Mouse (Mus musculus): ENCODE measurements around the gene Sec24d.

The Sec24d gene

DNA sequence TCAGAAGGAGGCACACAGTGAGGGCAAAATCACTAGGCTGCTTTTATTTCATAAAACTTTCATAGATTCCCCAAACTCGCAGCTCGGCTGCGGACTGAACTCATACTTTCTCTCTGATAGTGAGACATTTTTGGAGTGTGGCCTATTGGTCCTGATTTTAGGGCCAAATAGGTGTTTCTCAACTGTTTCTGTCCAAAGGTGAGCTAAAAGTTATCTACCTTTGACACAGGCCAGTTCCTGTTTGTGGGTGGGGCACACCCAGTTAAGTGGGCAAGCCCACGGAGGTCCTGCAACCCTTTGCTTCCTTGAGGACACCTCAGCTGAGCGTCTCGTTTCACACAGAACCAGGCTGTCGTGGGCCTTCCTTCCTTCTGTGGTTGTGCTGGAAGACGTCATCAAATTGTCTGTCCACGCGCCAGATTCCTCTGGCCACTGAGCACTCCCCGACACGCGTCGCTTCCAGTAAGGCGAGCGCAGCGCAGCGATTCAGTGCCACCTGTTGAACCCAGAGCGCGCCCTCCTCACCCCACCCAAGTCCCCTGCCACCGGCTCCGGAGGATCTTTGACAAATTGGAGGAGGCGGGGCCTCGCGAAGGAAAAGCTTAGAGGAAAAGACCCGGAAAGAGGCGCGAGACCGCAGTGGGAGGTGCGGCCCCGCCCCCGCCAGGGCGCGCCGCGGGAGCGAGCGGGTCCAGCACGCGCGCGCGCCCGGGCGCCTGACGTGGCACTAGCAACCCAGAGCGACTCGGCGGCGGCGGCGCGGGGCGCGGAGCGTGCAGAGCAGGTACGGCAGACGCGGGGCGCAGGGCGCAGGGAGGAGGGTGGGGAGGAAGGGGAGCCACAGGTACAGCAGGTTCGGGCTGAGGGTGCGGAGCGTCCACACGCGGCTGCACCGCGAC is at the start of gene Sec24d:
TSS of gene Sec24d (plus strand) at position 703 of the 899 bp plus-strand sequence.
- peak; percentile 72 for DNase-seq (ENCODE audit: low spot score)

DNA sequence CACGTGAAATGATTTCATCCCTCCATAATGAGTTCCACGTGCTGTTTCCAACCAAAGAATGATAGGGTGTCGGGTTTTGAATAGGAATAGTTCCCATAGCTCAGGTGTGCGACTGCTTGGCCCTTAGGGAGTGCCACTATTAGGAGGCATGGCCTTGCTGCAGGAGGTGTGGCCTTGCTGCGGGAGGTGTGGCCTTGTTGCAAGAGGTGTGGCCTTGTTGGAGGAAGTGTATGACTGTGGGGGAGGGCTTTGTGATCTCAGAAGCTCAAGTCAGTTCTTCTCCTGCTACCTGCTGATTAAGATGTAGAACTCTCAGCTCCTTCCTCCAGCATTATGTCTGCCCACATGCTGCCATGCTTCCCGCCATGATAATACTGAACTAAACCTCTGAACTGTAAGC is 48.6 kb upstream of the Sec24d start:
- no peak for DNase-seq (ENCODE audit: low spot score)

DNA sequence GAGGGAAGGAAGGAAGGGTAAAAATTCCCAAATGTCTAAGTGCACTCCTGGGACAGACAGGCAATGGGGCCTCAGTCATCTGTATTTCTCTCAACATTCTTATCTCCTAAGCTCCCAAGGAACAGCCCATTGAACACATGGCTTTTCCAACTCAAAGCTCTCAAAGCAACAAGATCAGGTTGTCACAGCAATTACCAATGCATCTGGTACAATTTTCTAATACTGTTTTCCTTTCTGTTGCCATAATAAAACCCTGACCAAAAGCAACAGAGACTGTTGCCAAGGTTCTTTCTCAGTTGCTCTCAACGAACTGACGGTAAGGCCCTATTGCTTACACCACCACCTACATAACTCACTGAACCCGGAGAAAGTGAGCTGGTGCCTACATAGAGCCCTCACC is 40.0 kb upstream of the Sec24d start:
- no peak for DNase-seq (ENCODE audit: low spot score)

DNA sequence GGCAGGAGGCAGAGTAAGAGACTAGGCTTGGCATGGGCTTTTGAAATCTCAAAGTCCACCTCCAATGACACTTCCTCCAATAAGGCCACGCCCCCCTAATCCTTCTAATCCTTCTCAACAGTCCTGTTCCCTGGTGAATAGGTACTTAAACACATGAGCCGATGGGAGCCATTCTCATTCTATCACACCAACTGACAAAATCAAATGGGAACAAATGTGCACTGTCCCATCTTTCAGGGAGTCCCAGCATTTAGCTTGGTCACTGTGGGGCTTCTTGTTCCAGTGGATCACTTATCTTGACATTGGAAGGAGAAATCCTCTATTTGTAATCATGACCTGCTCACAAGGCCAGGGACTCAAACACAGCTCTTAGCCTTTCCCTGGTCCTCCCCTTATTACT is 35.6 kb upstream of the Sec24d start:
- DNase-seq (ENCODE audit: low spot score): no peak

DNA sequence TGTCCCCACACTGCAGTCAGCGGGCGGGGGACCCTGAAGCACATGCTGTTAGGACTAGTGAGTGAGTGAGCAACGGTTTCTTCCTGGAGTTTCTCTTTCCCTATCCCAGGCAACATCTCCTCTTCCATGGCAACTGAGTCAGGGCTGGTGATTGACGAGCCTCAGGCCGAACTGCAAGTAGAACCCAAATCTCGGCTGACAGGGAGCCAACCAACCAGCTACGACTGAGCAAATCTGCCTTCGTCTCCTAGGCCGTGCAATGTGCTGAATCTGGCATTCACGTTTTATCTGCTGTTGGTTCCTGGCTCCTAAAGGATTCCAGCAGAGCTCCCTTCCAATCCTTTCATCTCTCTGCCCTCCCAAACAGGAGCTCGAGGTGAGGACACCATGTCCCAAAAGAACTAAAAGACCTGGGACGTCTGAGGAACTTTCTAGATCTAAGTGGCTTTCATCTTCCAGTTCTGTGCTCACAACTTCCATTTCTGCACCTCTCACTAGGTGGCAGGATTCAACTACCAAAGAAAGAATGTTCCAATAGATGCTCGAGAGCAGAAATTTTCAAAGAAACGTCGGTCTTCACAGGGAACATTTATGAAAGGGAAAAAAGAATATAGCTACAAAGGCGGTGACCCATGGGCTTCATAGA is 32.9 kb upstream of the Sec24d start:
- no peak for DNase-seq (ENCODE audit: low spot score)

DNA sequence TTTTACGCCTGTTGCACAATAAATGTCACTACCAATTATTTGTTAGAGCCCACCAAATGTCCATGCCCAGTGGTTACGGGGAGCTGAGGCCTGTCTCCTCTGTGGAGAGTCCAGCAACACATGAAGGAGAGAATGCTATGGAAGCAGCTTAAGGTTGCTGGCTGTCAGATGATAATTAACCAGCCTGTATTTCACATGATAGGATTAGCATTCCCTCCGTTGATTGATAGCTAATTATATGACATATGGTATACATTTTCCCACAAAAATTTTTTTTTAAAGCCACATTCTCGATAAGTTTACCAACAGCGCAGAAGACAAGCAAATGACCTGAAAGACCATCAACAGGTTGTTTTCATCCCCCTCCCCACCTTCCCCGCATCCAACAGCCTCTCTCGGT is 31.8 kb upstream of the Sec24d start:
- no peak for DNase-seq (ENCODE audit: low spot score)

DNA sequence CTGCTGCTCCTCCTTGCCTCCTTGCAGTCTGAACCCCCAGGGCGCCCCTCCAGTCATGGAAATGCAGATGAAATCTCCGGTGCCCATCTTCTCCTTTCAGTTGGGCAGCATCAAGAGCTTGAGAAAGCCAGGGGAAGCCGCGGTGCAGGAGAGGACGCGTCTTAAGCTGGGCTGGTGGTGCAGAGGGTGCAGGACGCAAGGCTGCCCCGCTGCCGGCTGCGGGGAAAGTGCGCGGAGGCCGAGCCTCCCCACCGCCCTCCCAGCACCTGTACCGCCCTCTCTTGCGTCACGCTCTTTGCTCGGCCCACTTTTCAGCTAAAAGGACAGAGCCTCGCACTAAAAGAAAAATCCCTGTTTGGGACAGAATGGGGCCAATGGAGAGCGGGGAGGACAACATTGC is 31.3 kb upstream of the Sec24d start, which contains the start of gene Synpo2:
TSS of gene Synpo2 (minus strand) at position 229 of the 400 bp plus-strand sequence.
- peak; percentile 56 for DNase-seq (ENCODE audit: low spot score)

DNA sequence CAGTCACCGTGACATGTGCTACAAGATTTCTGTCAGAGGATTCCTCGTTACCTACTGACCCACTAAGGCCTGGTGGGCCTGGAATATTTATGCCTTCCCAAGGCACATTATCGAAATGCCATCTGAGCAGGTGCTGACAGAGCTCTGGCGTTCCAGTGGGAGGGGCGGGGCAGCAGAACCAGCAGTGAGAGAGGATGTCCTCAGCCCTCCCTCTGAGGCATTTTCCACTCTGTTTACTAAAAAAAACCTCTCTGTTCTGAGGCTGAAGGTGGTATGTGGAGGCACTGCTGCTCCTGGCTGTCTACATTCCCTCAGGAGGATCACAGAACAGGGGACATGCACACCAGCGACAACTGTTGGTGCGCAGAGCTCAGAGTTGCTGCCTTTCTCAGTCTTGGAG is 30.2 kb upstream of the Sec24d start:
- no peak for DNase-seq (ENCODE audit: low spot score)

DNA sequence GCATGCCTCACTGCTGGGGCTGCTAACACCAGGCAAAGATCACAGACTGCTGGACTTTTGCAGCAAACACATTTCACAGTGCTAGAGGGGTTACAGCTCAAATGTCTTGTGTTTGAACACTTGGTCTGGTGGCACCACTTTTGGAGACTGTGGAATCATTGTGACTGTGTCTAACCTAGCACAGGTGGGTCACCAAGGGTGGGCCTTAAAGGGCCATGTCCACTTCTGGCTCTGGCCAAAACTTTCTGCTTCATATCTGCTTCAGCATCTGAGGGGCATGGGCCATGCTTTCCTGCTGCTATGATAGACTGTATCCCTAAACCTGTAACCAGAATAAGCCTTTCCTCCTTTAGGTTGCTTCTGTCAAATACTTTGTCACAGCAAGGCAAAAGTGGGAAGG is 29.8 kb upstream of the Sec24d start:
- DNase-seq (ENCODE audit: low spot score): no peak

DNA sequence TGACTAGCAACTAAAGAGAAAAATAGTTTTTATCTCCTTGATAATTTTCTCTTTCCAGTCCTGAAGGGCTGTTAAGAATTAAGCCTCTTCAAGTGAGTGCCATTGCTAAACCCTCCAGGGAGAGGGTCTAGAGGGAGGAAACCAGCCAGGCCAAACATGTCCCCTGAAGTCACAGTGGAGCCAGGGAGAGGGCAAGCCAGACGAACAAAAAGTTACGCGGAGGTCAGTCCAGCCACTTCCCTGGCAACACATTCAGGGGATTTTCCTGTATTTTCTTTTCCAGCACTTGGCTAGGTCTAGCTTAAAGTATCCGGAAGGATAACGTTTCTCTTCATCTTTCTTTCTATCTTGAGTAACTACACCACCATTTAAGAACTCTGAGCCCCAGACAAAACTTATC is 22.9 kb upstream of the Sec24d start:
- DNase-seq (ENCODE audit: low spot score): no peak

DNA sequence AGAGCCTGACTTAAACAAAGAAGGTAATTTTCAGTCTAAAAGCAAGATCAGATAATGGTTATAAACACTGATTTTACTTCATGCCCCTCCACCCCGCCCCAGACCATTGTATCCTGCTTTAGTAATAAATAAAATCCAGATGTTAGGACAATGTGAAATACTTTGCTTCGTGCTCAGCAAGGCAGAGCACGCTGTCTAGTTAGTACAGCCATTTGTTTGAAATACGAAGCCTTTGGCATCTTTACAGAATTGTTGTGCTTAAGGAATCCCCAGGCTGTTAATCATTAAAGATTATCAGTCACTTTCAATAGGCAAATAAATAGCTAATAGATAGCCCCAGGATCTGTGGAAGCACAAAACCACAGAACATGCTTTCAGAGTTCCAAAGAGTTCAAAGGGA is 21.6 kb upstream of the Sec24d start:
- no peak for DNase-seq (ENCODE audit: low spot score)

DNA sequence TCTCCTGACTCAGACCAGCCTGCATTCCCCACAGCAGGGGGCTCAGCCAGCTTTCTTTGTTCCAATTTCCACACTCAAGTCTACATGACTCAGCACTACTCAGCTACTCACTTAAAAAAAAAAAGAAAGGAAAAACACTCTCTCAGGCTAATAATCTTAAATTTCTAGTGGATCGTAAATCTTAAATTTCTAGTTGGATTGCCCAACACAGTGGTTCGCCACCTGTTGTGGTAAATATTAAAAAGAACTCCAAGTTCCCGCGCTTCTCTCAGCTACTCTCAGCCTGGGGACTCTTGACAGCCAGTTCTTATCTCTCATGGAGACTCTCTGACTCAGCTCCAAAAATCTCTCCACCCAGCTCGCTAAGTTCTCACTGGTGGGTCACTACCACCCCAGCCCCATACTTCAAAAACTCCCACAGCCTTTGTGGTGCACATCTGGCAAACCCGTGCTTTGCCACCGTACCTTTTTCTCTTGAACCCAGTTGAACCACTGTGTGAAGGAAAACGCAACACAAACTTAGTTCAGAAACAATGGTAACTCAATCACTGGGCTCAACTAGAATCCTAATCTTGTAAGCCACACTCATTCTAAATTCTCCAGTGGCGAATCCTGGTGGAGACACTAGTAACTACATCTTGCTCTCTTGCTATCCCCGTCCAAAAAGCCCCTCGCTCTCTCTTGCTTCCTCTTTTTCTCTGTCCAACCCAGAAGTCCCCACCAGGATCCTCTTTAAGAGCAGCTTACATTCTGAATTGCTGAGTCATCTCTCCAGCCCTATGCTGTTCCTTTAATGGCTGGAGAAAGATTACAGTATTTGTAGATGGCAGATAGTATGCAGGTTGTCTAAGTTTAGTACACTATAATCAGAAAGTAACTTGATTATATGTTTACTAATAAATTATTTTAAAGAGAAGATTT is 10.8 kb upstream of the Sec24d start:
- no peak for DNase-seq (ENCODE audit: low spot score)

DNA sequence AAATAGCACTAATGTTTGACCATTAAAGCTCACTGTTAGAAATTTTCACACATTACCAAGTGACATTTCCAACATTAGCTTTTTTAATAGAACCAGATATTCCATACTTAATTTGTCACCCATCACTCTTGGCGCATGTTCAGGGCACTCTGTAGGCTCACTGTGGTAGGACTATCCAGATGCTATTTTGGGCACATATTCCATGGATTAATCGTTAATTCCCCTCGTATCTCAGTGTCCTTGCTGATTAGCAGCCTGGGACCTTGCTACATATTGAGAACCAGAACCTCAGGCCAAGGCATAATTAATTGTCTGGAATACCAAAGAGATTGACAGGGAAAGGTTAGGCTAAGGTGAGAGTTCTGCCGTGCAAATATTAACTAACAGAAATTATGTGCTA is 8.5 kb upstream of the Sec24d start:
- DNase-seq (ENCODE audit: low spot score): no peak

DNA sequence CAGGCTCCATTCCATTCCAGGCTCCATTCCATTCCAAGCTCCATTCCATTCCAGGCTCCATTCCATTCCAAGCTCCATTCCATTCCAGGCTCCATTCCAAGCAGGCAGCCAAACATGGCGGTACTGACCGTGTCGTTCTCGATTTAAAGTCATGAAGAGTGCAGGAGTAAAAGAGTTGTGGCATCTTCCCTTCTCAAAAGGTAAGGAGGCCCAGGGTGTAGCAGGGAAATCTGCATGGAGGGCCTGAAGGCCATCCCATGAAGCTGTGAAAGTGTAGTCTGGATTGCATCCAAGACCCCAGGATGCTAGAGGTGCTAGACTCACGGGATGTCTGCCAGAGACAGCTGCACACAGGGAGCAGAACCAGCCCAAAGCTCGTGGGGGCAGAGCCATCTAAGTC is 2.5 kb upstream of the Sec24d start:
- no peak for DNase-seq (ENCODE audit: low spot score)

DNA sequence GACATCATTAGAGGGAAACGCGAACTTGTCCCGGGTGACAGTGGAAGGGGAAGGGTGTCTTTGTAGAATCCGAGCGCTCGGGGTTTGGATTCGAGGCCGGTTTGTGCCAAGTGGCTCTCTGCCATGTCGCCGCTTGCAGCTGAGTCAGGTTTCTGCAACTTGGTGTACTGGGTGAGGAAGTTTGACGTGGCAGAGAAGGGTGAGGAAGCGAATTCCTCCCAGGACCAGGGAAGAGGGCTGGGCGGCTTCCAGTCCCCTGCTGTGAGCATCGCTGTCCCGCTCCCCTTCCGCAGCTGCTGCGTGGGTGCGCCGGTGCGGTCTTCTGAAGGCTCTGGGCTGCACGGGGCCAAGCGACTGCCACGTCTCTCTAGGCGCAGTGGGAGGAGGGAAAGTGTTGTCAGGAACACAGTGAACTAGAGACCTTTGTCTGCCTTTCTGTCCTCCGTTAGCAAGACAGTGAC is 516 bp downstream of the Sec24d start:
- peak; percentile 30 for DNase-seq (ENCODE audit: low spot score)

DNA sequence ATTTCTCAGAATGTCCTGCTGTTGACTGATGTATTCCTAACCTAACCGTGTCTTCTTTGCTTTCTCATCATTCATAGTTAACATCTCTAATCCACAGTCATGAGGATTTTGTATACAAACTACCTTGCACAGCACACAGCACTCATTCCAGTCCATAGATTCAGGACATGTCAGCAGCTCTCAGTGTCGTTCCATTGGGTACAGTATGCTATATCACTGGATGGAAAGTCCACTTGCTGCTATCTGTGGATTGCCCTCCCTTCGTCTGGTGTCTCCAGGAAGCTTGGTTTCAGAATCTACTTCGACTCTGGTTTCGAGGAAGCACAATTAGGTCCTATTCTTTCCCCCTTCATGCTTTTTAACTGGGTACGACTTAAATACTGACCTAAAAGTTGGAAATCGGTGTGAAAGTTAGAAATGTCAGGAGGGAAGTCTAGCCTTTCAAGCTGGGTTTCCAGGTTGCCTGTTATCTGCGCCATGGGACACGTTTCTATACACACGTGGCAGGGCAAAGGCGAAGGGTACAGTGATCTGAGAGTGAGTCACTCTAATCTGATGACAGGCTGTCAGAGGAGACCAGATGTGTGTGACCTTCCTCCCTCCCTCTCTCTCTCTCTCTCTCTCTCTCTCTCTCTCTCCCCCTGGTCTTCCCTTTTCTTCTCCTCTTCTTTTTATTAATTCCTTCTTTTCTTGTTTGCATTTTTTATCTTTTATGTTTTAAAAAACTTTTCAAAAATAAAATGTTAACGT is 15.8 kb downstream of the Sec24d start:
- no peak for DNase-seq (ENCODE audit: low spot score)

DNA sequence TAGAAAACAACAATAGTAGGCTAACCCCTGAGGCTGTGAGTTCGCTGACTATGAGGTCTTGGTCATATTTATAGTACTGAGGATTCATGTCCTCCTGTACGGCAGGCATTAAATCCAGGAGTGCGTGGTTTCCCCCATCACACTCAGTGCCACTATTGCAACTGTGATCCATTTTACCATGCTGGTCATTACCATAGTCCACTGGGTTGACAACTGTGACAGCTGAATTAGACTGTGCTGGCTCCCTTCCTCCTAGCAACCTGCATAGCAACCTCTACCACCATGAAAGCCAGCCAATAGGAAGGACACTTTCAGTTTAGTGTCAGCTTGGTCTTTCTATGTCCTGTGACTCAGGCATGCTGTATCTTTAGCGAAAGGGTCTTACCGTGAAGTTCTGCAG is 17.0 kb downstream of the Sec24d start:
- no peak for DNase-seq (ENCODE audit: low spot score)

DNA sequence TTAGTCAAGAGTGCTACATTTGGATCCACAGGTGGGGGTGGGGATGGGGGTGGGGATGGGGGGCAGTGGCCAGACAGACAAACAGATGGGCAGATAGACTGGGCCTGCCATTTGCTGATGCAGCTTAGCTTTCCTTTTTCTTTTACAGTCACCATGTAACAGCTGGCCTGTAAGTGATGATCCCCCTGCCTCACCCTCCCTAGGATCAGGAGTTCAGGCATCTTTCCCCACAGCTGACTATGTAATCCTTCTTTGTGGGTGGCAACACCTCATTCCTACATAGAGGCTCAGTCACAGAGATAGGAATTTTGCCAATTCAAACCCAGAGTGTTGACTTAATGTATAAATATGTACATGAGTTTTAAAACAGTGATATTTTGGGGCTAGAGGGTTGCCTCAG is 18.4 kb downstream of the Sec24d start:
- DNase-seq (ENCODE audit: low spot score): no peak

DNA sequence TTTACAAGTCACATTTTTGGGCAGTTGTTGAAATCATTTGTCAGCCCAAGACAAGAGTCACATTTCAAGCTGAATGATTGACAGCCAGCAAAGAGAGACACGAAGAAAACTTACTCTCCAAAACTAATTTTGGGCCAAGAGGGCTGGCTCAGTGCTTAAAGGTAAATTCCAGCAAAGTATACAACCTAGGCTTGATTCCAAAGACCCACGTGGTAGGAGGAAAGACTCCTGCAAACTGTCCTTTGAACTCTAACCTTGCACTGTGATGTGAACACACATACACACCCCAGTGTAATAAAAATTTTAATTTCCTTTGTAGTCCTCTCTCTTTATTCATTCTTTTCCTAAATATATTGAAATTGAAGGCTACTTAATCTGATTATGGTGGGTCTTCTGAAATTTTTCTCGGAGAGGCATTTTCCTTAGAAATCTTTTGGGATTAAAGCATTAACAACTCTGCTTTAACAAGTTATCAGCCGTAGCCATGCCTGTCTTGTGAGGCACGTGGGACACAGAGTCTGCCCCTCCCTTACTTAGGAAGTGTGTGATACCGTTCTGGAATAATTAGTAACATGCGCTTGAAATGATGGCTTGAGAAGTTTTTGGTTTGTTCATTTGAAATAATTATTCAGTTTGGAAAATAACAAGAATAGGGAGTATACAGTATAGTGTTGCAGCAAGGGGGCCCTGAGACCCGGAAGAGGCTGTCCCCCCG is 21.8 kb downstream of the Sec24d start:
- DNase-seq (ENCODE audit: low spot score): no peak

DNA sequence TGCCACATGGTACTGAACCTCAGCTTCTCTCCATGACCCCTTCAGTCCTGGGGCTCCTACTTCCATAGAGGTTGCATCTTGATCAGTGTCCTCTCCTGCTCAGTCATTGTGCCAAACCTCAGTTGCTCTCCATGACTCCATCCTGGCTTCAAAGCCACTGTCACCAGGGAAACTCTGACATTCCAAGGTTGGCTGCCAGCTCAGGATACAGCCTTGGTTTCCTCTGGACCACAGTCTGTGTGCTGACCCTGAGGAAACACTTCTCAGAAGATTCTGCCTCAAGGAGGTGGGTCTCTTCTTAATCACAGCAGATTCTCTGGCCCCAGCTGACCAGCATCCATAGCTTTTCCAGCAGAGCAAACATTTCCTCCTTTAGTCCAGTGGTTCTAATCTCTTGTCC is 24.4 kb downstream of the Sec24d start:
- DNase-seq (ENCODE audit: low spot score): no peak

DNA sequence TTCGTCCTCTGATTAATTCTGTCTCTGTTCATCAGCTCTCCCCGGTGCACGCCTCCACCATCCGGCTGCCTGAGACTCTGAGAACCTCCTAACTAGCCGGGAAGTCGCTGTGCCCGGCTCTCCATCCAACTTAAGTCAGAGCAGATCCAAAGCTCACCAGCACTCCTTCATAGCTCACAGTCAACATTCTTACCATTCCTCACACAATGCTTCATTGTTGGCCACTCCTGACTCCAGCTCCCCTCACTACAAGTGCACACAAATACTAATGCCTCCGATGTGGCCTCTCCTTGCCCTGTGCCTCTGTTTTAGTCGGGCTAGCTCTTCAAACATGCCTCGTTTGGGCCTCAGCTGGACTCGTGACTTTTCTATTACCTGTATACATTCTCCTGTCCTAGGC is 29.4 kb downstream of the Sec24d start:
- DNase-seq (ENCODE audit: low spot score): no peak

All from ovary, adult 18-20 months (tissue).